Mouse (Mus musculus): ENCODE data around the gene Oas1g.
A peak's percentile ranks its signal among the peaks of the same experiment; 100 is the strongest.
"Not testable (repeated sequence)": the region's sequence is repeated elsewhere in the genome, so short reads cannot be mapped to it uniquely, and the experiment has no call there.

The Oas1g gene

GRCm38 (mm10) chr5:120890026-120890425 is 2.6 kb upstream of the Oas1g start:
- DNase-seq (ENCODE audit: low read depth, low spot score), result no peak

DNA sequence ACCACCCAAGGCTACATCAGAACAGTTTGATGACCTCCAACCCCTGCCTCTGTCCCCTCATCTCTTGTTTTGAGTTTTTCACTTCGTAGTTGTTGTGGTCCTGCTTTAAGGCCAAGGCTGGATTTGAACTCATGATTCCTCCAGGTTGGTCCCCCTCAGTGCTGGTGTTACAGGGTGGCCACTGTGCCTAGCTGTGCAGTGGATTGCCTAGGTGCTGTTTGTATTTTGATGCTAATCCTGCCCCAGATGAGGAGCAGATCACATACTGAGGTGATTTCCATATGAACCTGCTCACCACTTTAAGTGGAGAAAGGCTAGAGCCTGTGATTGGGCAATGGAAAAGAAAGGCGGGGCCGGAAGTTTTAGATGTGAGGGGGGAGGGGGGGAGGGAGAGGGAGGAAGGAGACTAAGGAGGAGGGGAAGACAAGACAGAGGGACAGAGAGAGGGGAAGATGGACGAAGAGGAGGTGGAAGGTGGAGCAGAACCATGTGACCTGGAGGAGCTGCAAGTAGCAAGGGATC is 942 bp upstream of the Oas1g start:
- DNase-seq (ENCODE audit: low read depth, low spot score), result not testable (repeated sequence)

DNA sequence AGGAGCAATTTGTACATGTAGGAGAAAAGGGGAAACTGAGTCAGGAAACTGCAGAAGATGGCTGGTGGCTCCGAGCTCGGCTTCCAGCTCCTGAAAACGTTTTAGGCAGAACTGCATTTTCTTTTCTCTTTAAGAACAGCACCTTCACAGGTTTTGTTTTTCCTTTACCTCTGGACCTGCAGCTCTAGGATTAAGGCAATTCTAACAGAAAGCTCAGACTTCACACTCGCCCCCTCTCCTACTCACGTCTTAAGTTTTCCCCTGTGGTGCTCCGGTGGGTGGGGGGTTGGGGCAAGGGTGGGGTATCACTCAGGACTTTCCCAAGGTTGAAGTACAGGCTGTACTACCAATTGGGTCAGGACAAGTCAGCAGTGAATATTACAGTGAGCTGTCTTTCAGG is 418 bp upstream of the Oas1g start:
- DNase-seq (ENCODE audit: low read depth, low spot score), result no peak

GRCm38 (mm10) chr5:120881681-120882080 is 5.7 kb downstream of the Oas1g start:
- not testable (repeated sequence) for DNase-seq (ENCODE audit: low read depth, low spot score)

DNA sequence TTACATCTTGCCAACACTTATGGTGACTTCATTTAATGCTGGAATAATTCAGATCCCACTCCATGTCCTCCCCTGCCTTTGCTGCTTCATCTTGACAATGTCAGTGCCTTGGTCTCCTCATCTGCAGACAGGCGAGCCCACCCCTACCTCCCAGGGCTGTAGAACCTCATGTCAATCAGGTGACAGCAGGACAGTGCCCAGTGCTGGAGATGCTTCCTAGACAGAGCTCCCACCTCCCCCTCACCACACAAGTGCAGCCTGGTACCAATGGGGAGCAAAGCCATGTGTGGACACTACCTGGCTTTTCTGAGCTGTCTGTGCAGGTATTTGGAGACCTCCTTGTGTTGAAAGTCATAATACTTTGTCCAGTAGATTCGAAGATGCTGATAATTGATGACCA is 8.6 kb downstream of the Oas1g start:
- not testable (repeated sequence) for DNase-seq (ENCODE audit: low read depth, low spot score)

GRCm38 (mm10) chr5:120877407-120877806 is 10.0 kb downstream of the Oas1g start:
- DNase-seq (ENCODE audit: low read depth, low spot score), result not testable (repeated sequence)

DNA sequence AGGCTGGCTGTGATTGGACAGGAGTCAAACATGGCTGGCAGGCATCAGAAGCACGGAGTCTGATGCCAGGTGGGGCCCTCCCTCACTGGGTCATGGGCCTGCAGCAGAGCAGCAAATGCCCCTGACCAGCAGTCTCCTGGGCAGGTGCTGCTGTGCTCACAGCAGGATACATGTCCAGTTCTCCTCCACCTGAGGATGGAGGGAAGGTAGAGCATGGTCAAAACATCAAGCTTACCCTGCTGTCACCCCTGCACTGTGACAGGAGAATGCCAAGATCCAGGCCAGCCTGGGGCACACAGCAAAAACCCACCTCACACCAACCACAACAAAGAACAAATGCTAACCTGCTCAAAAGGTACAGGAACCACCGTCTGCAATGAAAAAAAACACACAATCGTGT is 10.6 kb downstream of the Oas1g start:
- DNase-seq (ENCODE audit: low read depth, low spot score), result not testable (repeated sequence)

DNA sequence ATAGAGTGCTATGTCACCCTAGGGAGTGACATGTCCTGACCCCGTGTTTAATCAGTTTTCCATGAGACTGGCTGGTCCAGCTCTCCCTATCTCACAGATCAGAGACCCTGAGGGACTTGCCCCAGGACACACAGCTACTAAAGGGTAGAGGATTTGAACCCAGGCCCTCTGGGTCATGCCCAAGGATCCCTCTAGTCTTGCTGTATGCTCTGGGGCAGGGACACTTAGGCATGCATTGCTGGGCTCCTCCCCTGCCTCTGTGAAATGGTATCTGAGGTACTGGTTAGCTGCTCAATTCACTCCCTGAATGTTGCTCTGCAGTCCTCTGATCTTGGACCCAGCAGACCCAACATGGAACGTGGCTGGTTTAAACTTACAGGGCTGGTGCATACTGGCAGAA is 15.9 kb downstream of the Oas1g start:
- DNase-seq (ENCODE audit: low read depth, low spot score), result no peak

DNA sequence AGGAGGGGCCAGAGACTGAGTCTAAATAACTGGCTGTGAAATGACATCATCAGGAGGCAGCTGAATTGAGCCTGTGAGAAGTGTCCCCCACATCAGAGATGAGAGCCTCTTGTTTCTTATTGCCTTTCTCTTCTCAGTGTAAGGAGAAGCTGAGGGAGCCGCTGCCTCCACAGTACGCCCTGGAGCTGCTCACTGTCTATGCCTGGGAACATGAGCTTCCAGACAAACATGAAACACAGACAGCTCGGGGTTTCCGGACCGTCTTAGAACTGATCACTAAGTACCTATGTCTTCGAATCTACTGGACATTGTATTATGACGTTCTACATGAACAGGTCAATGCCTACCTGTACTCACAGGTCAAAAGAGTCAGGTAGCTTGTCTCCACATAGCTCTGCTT is 16.6 kb downstream of the Oas1g start:
- no peak for DNase-seq (ENCODE audit: low read depth, low spot score)

- no peak for DNase-seq (ENCODE audit: low read depth, low spot score)
These were observed 17.3 kb downstream of the Oas1g start for GRCm38 (mm10) chr5:120870081-120870480.

DNA sequence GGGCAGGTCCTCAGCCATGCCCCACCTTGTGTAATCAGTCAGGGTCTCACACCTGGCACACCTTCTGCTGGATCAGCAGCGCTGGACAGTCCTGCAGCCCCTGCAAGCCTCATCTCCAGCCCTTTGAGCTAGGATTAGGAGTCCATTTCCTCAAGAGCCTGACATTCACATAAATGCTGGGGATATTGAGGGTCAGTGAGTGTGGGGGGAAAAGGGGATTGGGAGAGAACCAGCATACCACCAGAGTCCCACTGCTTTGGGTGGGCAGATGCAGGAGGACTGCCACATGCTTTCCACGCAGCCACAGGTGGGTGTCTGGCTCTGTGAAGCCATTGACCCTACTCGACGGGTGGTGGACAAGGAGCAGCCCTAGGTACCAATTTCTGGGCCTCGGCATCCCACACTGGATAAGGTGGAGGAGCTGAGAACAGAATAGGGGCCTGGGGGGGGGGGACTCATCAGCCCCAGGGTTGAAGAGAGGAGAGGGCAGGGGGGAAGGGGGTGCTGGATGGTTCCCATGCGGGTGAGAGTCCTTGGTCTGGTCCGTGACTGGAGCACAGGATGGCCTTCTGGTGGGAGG is 17.9 kb downstream of the Oas1g start:
- DNase-seq (ENCODE audit: low read depth, low spot score), result no peak

GRCm38 (mm10) chr5:120865336-120865860 is 22.0 kb downstream of the Oas1g start:
- DNase-seq (ENCODE audit: low read depth, low spot score), result no peak

DNA sequence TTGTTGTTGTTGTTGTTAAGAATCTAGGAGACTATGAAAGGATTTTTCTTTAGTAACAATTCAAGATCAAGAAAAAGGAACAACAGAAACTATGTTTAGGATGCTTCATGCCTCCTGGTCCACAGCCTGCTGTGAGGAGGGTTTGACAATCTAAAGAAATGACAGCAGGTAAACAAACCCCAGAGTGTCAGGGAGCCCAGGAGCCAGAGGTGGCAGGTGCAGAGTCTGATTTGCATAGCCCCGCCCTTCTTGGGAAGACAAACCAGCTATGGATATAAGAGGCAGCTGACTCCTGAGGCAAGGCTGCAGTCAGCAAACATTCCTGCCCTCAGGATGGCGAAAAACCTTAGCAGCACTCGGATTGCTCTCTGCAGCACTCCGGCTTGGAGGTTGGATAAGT is 26.3 kb downstream of the Oas1g start, which contains the start of gene Oas1h:
TSS of gene Oas1h (plus strand) at position 301 of the 400 bp plus-strand sequence.
- DNase-seq (ENCODE audit: low read depth, low spot score), result no peak

GRCm38 (mm10) chr5:120859241-120859640 is 28.2 kb downstream of the Oas1g start:
- no peak for DNase-seq (ENCODE audit: low read depth, low spot score)

- DNase-seq (ENCODE audit: low read depth, low spot score), result no peak
These were observed 37.7 kb downstream of the Oas1g start for GRCm38 (mm10) chr5:120849601-120850136.

DNA sequence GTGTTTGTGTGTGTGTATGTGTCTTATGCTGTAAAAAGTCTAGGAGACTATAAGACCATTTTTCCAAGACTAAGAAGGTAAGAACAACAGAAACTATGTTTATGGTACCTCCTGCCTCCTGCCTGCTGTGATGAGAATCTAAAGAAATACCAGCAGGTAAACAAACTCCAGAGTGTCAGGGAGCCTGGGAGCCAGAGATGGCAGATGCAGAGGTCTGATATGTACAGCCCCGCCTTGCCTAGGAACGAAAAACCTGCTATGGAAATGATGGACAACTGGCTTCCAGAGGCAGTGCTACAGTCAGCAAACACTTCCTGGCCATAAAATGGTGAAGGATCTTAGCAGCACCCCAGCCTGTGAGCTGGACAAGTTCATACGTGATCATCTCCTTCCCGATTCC is 40.3 kb downstream of the Oas1g start, which contains the start of gene Oas1f:
TSS of gene Oas1f (plus strand) at position 301 of the 400 bp plus-strand sequence.
- DNase-seq (ENCODE audit: low read depth, low spot score), result no peak

DNA sequence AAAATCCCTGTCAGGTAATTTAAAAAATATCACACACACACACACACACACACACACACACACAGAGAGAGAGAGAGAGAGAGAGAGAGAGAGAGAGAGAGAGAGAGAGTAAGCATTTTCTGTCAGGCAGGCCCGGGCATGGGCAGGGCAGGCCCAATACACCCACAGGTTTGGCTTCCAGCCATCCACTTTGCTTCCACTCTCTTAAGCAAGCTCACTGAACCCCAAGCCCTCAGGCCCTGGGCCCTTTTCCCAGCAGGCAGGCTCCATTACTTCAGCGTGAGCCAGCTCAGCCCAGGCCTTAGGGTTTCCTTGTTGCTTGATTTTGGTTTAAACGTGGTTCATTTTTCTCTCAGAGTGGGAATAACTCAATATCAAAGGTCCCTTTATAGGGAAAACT is 42.7 kb downstream of the Oas1g start:
- DNase-seq (ENCODE audit: low read depth, low spot score), result no peak

DNA sequence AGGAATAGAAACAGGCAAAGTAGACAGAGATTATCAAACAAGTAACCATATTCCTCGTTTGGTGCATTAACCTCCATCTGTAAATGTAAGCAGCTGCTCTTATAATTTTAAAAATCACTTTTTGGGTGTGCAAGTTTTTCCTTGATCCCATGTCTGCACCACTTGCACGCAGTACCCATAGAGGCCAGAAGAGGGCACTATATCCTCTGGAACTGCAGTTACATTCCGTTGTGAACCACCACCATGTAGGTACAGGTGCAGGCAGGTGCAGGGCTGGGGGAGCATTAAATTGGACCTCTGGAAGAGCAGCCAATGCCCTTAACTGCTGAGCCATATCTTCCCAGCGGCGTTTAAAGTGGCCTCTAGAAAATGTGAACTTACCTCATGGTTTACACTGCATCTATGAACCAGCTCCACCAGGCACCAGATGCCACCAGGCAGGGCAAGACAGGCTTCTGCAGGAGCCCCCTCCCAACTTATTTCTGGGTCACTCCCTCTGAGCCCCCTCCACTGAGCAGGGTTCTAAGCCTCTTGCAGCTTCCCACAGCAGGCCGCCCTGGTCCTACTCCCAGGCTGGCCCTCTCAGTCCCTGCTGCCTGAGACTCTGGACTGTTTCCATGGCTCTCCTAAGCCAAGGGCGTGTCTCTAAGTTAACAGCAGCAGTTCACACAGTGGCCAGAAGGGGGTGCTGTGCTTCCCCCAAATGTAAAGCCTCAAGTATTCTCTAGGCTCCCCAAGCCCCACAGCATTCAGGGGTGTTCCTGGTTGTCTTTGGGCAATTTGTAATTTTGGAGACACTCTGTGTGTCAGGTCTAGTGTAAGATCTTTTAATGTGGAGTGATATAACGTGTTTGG is 50.5 kb downstream of the Oas1g start:
- DNase-seq (ENCODE audit: low read depth, low spot score), result peak; percentile 19

DNA sequence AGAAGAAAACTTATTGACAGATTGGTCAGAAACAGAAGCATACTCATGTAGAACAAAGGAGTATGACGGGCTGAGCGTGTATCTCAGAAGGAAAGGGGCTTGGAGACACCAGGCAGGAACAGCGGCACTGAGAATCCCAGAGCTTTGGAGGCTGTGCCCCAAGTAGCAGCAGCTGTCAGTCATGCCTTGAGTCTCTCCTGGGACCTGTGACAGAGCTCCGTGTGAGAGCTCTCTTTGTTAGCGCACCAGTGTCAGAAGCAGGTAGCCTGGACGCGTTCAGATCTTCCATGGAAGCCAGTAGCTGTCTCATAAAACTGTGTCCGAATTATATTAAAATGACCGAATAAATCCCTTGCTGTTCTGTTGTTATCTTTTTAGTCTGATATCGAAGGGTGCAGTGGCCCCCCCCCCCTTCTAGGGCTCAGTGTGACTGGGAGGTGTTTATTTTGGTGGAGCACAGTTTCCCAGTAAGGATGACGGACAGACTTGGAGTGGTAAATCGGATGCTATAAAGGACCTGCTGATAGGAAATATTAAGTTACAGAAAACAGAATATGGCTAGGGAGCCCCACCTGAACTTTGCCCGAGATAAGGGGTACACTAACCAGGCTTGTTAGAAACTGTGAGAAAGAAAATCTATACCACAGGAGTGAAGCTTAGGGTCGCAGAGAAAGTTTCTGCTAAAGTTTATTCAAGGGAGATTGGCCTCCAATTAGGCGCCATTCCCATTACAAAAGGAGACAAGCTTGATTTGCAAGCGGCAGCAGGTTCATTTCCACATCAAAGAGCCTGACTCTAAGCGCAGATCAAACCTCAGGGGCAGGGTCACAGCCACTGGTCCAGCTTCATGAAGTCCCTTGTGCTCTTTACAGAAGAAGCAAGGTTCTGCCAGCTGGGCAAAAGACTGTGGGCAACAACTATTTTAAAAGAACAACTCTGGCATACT is 53.8 kb downstream of the Oas1g start:
- DNase-seq (ENCODE audit: low read depth, low spot score), result no peak

- DNase-seq (ENCODE audit: low read depth, low spot score), result no peak
These were observed 56.4 kb downstream of the Oas1g start for GRCm38 (mm10) chr5:120831031-120831430.

All from c-Kit-negative CD71-positive TER-119-positive erythroid progenitor cells, embryonic 14.5 days (primary cell).